Comparison of ENCODE assay signal across 26 mouse cellular contexts in genomic region chr8:9404651-9405050, GRCm38 (mm10).
"Had no signal": no experiment of that assay in that cellular context is flagged by ENCODE, and none has a peak within 500 bp of the region (broad histone marks: within the 10 kb centered on the region; RNA-seq: fewer than 3 reads in every experiment).

No protein-coding gene starts in this region.

- H3K9ac ChIP-seq: embryonic facial prominence, embryonic 12.5 days; embryonic facial prominence, embryonic 13.5 days; embryonic facial prominence, embryonic 15.5 days; forebrain, embryonic 12.5 days; forebrain, embryonic 13.5 days; forebrain, embryonic 15.5 days; forebrain, postnatal 0 days had no signal

- DNase-seq: cerebellum, adult 9-11 months; cerebellum, postnatal 10 days; cerebellum, postnatal 14 days; cerebellum, postnatal 25 days; cerebellum, postnatal 36 days; embryo, embryonic 11 days; forebrain, postnatal 0 days; gastrocnemius, adult 2 months; gastrocnemius, postnatal 10 days; gastrocnemius, postnatal 14 days; gastrocnemius, postnatal 25 days; gastrocnemius, postnatal 36 days; heart, adult 11 months; heart, adult 18-20 months; heart, adult 2 months had no signal

- H3K27me3 ChIP-seq: embryonic facial prominence, embryonic 12.5 days; embryonic facial prominence, embryonic 13.5 days; embryonic facial prominence, embryonic 15.5 days; forebrain, embryonic 12.5 days; forebrain, embryonic 13.5 days; forebrain, embryonic 15.5 days had no signal

- H3K27ac ChIP-seq: embryonic facial prominence, embryonic 10.5 days; embryonic facial prominence, embryonic 12.5 days; embryonic facial prominence, embryonic 13.5 days; embryonic facial prominence, embryonic 15.5 days; forebrain, embryonic 10.5 days; forebrain, embryonic 12.5 days; forebrain, embryonic 13.5 days; forebrain, embryonic 15.5 days; gastrocnemius, adult 2 months; heart, adult 2 months had no signal

- H3K9me3 ChIP-seq: embryonic facial prominence, embryonic 10.5 days; embryonic facial prominence, embryonic 12.5 days; embryonic facial prominence, embryonic 13.5 days; embryonic facial prominence, embryonic 15.5 days; forebrain, embryonic 10.5 days; forebrain, embryonic 12.5 days; forebrain, embryonic 13.5 days; forebrain, embryonic 15.5 days had no signal

- H3K4me2 ChIP-seq: embryonic facial prominence, embryonic 12.5 days; embryonic facial prominence, embryonic 13.5 days; embryonic facial prominence, embryonic 15.5 days; forebrain, embryonic 12.5 days; forebrain, embryonic 13.5 days; forebrain, embryonic 15.5 days had no signal

- ATAC-seq: forebrain, embryonic 13.5 days; forebrain, embryonic 14.5 days; forebrain, embryonic 15.5 days; forebrain, embryonic 16.5 days; forebrain, postnatal 0 days had no signal

- H3K36me3 ChIP-seq: embryonic facial prominence, embryonic 10.5 days; embryonic facial prominence, embryonic 12.5 days; embryonic facial prominence, embryonic 13.5 days; embryonic facial prominence, embryonic 15.5 days; forebrain, embryonic 10.5 days; forebrain, embryonic 12.5 days; forebrain, embryonic 15.5 days had no signal

- H3K4me3 ChIP-seq: embryonic facial prominence, embryonic 10.5 days; embryonic facial prominence, embryonic 12.5 days; embryonic facial prominence, embryonic 13.5 days; embryonic facial prominence, embryonic 15.5 days; erythroblast, embryonic 14.5 days; forebrain, embryonic 10.5 days; forebrain, embryonic 12.5 days; forebrain, embryonic 13.5 days; forebrain, embryonic 15.5 days; gastrocnemius, adult 2 months; heart, adult 2 months had no signal

- H3K4me1 ChIP-seq: embryonic facial prominence, embryonic 12.5 days; embryonic facial prominence, embryonic 13.5 days; embryonic facial prominence, embryonic 15.5 days; forebrain, embryonic 12.5 days; forebrain, embryonic 13.5 days; forebrain, embryonic 15.5 days had no signal
